Mouse (Mus musculus) heart, adult 2 months (tissue): ENCODE measurements at regions not wholly inside any gene's neighbourhood (a gene's known extent, or its start where the extent isn't known, plus 50 kb on each side); places are given as distances from the start of the nearest gene placed in this dataset.

Experiments
- CTCF ChIP-seq: fragments of 200-600 bp; IDR thresholded peaks from 2 replicates; pipeline ENCODE4 v1.8.1; 2022; ENCODE audit warnings: antibody characterized with exemption, mild to moderate bottlenecking, moderate library complexity
- POLR2A ChIP-seq: fragments of 200-500 bp; IDR thresholded peaks from 2 replicates; pipeline ENCODE4 v1.6.1; 2011; ENCODE audit warnings: mild to moderate bottlenecking, low read depth, low read length, control low read depth; ENCODE audit not compliant: insufficient read depth

- TF ChIP-seq CTCF, result no peak
- no peak for TF ChIP-seq POLR2A
Measured at GRCm38 (mm10) chr8:26844809-26845143, 132.3 kb upstream of the Zfp703 start.
